Mouse (Mus musculus) heart, embryonic 16.5 days (tissue): ENCODE measurements around the gene A530084C06Rik. TPM values are rescaled to one million over a fixed set of nuclear protein-coding genes. Genes with fewer than 3 reads are reported as not detected.

Experiments
- ATAC-seq: fragments of 200-750 bp; cut with Nextera tagmentation; replicated peaks from 2 replicates; pipeline ENCODE4 v1.8.0; 2017; ENCODE audit warnings: moderate number of reproducible peaks; ENCODE audit not compliant: insufficient read depth, low FRiP score; ENCODE audit errors: extremely low read depth
- H3K27ac ChIP-seq: fragments of 300-500 bp; sonication (generic); 2 replicates; pipeline ENCODE4 v1.5.1; 2014; ENCODE audit warnings: mild to moderate bottlenecking, low read length, control low read depth, moderate library complexity
- H3K27me3 ChIP-seq: fragments of 300-500 bp; sonication (generic); 2 replicates; pipeline ENCODE4 v1.6.1; 2014; ENCODE audit warnings: low read length, mixed read lengths; ENCODE audit not compliant: control insufficient read depth, insufficient read depth
- H3K36me3 ChIP-seq: fragments of 300-500 bp; sonication (generic); 2 replicates; pipeline ENCODE4 v1.6.1; 2014; ENCODE audit not compliant: control insufficient read depth, insufficient read depth
- H3K4me1 ChIP-seq: fragments of 300-500 bp; sonication (generic); 2 replicates; pipeline ENCODE4 v1.6.1; 2014; ENCODE audit warnings: low read length, mixed read lengths; ENCODE audit not compliant: control insufficient read depth, insufficient read depth
- H3K4me2 ChIP-seq: fragments of 300-500 bp; sonication (generic); 2 replicates; pipeline ENCODE4 v1.6.1; 2014; ENCODE audit warnings: low read depth, mild to moderate bottlenecking, control low read depth, low read length
- H3K4me3 ChIP-seq: fragments of 300-500 bp; sonication (generic); 2 replicates; pipeline ENCODE4 v1.5.1; 2014; ENCODE audit warnings: mild to moderate bottlenecking, control low read depth, low read length
- H3K9ac ChIP-seq: fragments of 300-500 bp; sonication (generic); 2 replicates; pipeline ENCODE4 v1.6.1; 2014; ENCODE audit warnings: low read length, control low read depth
- H3K9me3 ChIP-seq: fragments of 300-500 bp; sonication (generic); replicated peaks from 2 replicates; pipeline ENCODE4 v1.6.1; 2016; ENCODE audit warnings: low read length; ENCODE audit not compliant: control insufficient read depth
- WGBS: fragments of 180-500 bp; shearing (Covaris S2); extraction: QIAGEN DNeasy Blood & Tissue Kit; methylation state at CpG from one replicate; pipeline ENCODE4 v1.1.7; 2014; 5-methylcytosine and 5-hydroxymethylcytosine counted together
- polyA plus RNA-seq: library from polyadenylated mRNA; unstranded; fragments of >200 nt; fragmentation: Nextera tagmentation; extraction: Ambion mirVana; gene quantifications from 2 replicates; pipeline ENCODE4 v1.2.1, GENCODE M21; 2015

Gene A530084C06Rik
- polyA plus RNA-seq, 1 experiment from 2014 or later, result not detected

DNA sequence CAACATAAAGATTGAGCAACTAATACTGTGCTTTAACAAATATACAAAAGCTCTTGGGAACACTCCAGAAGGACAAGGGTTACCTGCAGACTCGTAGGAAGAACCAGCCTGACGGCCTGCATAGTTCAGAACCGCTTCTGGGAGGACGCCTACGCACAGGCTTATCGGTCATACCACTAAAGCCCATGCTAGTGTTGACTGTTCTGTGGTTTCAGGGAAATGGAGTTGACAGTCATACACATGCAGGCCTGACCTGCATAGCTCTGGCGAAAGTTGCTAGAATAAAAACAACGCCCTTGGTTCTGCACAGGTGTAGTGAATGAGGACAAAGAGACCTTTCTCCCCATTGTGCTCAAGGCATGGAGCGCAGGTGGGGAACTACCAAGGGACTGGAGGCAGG is 11.5 kb downstream of the A530084C06Rik start:
- Histone ChIP-seq H3K9me3 (no peaks in the 10 kb centered on the region), H3K27me3 (no peaks in the 10 kb centered on the region), H3K9ac (no peak overlapping the region), H3K4me2 (no peak overlapping the region), H3K4me3 (no peak overlapping the region), H3K27ac (no peak overlapping the region), H3K4me1 (no peaks in the 10 kb centered on the region), H3K36me3 (no peaks in the 10 kb centered on the region)
- 81% methylated on average over 9 of the region's 9 CpGs for WGBS
- ATAC-seq, result no peak

GRCm38 (mm10) chr13:31547204-31547603 is 11.9 kb downstream of the A530084C06Rik start:
- WGBS, result 76% methylated on average over 3 of the region's 3 CpGs
- H3K27ac ChIP-seq, result no peak overlapping the region
- H3K4me2 ChIP-seq, result no peak overlapping the region
- no peaks in the 10 kb centered on the region for H3K9me3 ChIP-seq
- no peak for ATAC-seq
- no peaks in the 10 kb centered on the region for H3K27me3 ChIP-seq
- no peaks in the 10 kb centered on the region for H3K4me1 ChIP-seq
- no peak overlapping the region for H3K4me3 ChIP-seq
- H3K9ac ChIP-seq, result no peak overlapping the region
- H3K36me3 ChIP-seq, result no peaks in the 10 kb centered on the region

DNA sequence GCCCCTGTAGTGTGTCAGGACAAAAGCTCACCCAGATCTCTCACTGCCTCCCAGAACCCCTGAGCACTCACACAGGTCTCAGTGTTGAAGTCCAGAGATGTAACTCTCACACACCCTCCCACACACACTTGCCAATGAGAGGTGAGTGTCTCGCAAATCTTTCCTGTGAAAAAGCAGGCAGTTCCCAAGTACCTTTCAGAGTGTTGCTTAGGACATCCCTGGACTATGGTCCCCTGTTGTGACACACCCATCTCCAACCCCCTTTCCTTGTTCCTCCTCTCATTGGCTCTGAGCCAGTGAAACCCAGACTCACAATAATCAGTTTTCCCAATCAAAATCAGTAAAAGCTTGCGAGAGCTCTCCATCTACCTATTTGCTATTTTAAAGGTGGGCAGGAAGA is 12.3 kb downstream of the A530084C06Rik start:
- Histone ChIP-seq H3K36me3 (no peaks in the 10 kb centered on the region), H3K4me3 (no peak overlapping the region), H3K4me2 (no peak overlapping the region), H3K4me1 (no peaks in the 10 kb centered on the region), H3K9me3 (no peaks in the 10 kb centered on the region), H3K27me3 (no peaks in the 10 kb centered on the region), H3K9ac (no peak overlapping the region), H3K27ac (no peak overlapping the region)
- no peak for ATAC-seq
- 62% methylated on average over 2 of the region's 2 CpGs for WGBS

GRCm38 (mm10) chr13:31543021-31543420 is 16.1 kb downstream of the A530084C06Rik start:
- H3K27ac ChIP-seq, result no peak overlapping the region
- 84% methylated on average over 5 of the region's 5 CpGs for WGBS
- no peak for ATAC-seq

GRCm38 (mm10) chr13:31534726-31535125 is 24.4 kb downstream of the A530084C06Rik start:
- H3K4me1 ChIP-seq, result no peaks in the 10 kb centered on the region

More at GRCm38 (mm10) chr13:31543021-31543420, 16.1 kb downstream of the A530084C06Rik start:
- H3K4me1 ChIP-seq, result no peaks in the 10 kb centered on the region
- no peak overlapping the region for H3K9ac ChIP-seq
- H3K4me2 ChIP-seq, result no peak overlapping the region
- no peaks in the 10 kb centered on the region for H3K9me3 ChIP-seq
- H3K36me3 ChIP-seq, result no peaks in the 10 kb centered on the region
- no peak overlapping the region for H3K4me3 ChIP-seq
- H3K27me3 ChIP-seq, result no peaks in the 10 kb centered on the region

GRCm38 (mm10) chr13:31531651-31532061 is 27.5 kb downstream of the A530084C06Rik start:
- H3K27me3 ChIP-seq, result no peaks in the 10 kb centered on the region
- H3K9me3 ChIP-seq, result no peaks in the 10 kb centered on the region
- H3K4me3 ChIP-seq, result no peak overlapping the region
- H3K36me3 ChIP-seq, result no peaks in the 10 kb centered on the region
- no peaks in the 10 kb centered on the region for H3K4me1 ChIP-seq
- H3K4me2 ChIP-seq, result no peak overlapping the region
- no peak overlapping the region for H3K27ac ChIP-seq
- ATAC-seq, result no peak
- 54% methylated on average over 8 of the region's 8 CpGs for WGBS
- no peak overlapping the region for H3K9ac ChIP-seq

More at GRCm38 (mm10) chr13:31534726-31535125, 24.4 kb downstream of the A530084C06Rik start:
- H3K4me2 ChIP-seq, result no peak overlapping the region
- H3K9ac ChIP-seq, result no peak overlapping the region
- no peak overlapping the region for H3K4me3 ChIP-seq
- 74% methylated on average over 4 of the region's 4 CpGs for WGBS
- no peak for ATAC-seq
- H3K36me3 ChIP-seq, result no peaks in the 10 kb centered on the region
- H3K9me3 ChIP-seq, result no peaks in the 10 kb centered on the region
- H3K27ac ChIP-seq, result no peak overlapping the region
- no peaks in the 10 kb centered on the region for H3K27me3 ChIP-seq

GRCm38 (mm10) chr13:31531186-31531585 is 27.9 kb downstream of the A530084C06Rik start:
- 49% methylated on average over 5 of the region's 5 CpGs for WGBS
- Histone ChIP-seq H3K9ac (no peak overlapping the region), H3K9me3 (no peaks in the 10 kb centered on the region), H3K36me3 (no peaks in the 10 kb centered on the region), H3K4me3 (no peak overlapping the region), H3K4me2 (no peak overlapping the region), H3K27ac (no peak overlapping the region), H3K27me3 (no peaks in the 10 kb centered on the region), H3K4me1 (no peaks in the 10 kb centered on the region)
- no peak for ATAC-seq

DNA sequence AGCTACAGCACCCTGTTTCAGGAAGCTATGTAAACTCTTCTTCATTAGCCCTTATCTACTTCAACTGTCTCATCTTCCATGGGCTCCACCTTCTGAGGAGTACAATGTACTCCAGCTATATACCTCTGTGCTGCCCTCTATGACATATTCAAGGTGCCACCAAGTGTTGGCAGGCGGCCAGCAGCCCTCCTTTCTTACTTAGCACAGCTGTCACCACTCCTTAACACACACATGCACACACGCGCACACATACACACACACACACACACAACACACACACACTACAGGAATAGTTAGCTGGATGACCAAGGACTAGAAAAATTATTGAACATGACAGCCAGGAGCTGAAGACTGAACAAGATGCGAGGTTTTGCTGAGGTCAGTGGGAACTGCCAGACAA is 34.2 kb downstream of the A530084C06Rik start:
- Histone ChIP-seq H3K27me3 (no peaks in the 10 kb centered on the region; the same call in 1 of the 2 replicates), H3K9me3 (no peaks in the 10 kb centered on the region), H3K4me3 (no peak overlapping the region), H3K36me3 (no peaks in the 10 kb centered on the region), H3K4me1 (no peaks in the 10 kb centered on the region; the same call in 1 of the 2 replicates), H3K9ac (no peak overlapping the region), H3K27ac (no peak overlapping the region), H3K4me2 (no peak overlapping the region)
- 0 out of 2 replicates have a peak, but pooled peaks have one; percentile 23 for ATAC-seq
- WGBS, result 54% methylated on average over 4 of the region's 4 CpGs

DNA sequence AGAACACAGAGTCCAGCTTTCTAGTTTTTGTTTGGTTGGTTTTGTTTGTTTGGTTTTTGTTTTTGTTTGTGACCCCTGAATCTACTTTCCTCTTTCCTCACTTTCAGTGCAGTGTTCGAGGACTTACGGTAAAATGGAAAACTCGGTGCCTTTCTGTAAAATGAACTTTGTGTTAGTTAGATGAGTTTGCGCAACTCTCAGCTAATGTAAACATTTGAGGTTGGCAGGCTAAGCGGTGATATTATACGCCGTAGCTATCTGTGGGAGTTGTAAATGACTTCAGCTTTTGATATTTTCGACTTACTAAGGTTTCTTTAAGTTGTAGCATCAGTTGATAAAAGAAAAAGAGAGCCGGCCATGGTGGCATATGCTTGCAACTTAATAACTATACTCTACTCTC is 40.2 kb downstream of the A530084C06Rik start:
- no peak overlapping the region for H3K9ac ChIP-seq
- no peaks in the 10 kb centered on the region for H3K9me3 ChIP-seq
- H3K4me2 ChIP-seq, result 0 out of 2 replicates have a peak overlapping the region, but pooled peaks have one; percentile 1
- 70% methylated on average over 9 of the region's 9 CpGs for WGBS
- no peaks in the 10 kb centered on the region for H3K36me3 ChIP-seq
- no peak for ATAC-seq
- H3K27ac ChIP-seq, result no peak overlapping the region
- no peak overlapping the region for H3K4me3 ChIP-seq
- H3K27me3 ChIP-seq, result no peaks in the 10 kb centered on the region
- H3K4me1 ChIP-seq, result no peaks in the 10 kb centered on the region; the same call in 1 of the 2 replicates
